Mouse (Mus musculus) granulocyte monocyte progenitor cell, adult 5-6 weeks (primary cell): ENCODE data around the gene Arf1. TPM values are rescaled to one million over a fixed set of nuclear protein-coding genes. Genes with fewer than 3 reads are reported as not detected.

Experiments used
- total RNA-seq, 2 experiments: library from RNA; stranded (forward) in 1 of 2; stranded (reverse) in 1 of 2; fragments of 200-712, 200-1000 nt in 1 of 2; fragments of >200 nt in 1 of 2; fragmentation: Nextera tagmentation in 1 of 2; gene quantifications; 2 replicates each; pipeline ENCODE4 v1.2.3; 2014 to 2017

Arf1 gene
- total RNA-seq, 2 experiments from 2014 or later: 287 to 336 TPM

Other genes with a start within 250 kb of the Arf1 start
- gene Obscn, start 91.9 kb downstream of the Arf1 start, total RNA-seq (2014; fragmentation: Nextera tagmentation): not detected in 2 replicates
- gene Obscn, start 91.9 kb downstream of the Arf1 start, total RNA-seq (2017): not detected in 2 replicates
- 0.84 and 2.8 TPM in 2 replicates for gene Iba57, start 64.5 kb downstream of the Arf1 start, total RNA-seq (2014; fragmentation: Nextera tagmentation)
- gene Iba57, start 64.5 kb downstream of the Arf1 start, total RNA-seq (2017): 3.9 and 6.0 TPM in 2 replicates
- not detected in 2 replicates for gene Gjc2, start 45.1 kb downstream of the Arf1 start, total RNA-seq (2014; fragmentation: Nextera tagmentation)
- gene Gjc2, start 45.1 kb downstream of the Arf1 start, total RNA-seq (2017): not detected in 2 replicates
- gene Guk1, start 36.1 kb downstream of the Arf1 start, total RNA-seq (2014; fragmentation: Nextera tagmentation): 41.9 and 58.1 TPM in 2 replicates
- 33.2 and 35.9 TPM in 2 replicates for gene Guk1, start 36.1 kb downstream of the Arf1 start, total RNA-seq (2017)
- 22.7 and 45.8 TPM in 2 replicates for gene Mrpl55, start 25.8 kb downstream of the Arf1 start, total RNA-seq (2014; fragmentation: Nextera tagmentation)
- gene Mrpl55, start 25.8 kb downstream of the Arf1 start, total RNA-seq (2017): 59.9 and 82.1 TPM in 2 replicates
- gene 2310033P09Rik, start 19.9 kb downstream of the Arf1 start, total RNA-seq (2014; fragmentation: Nextera tagmentation): 21.2 and 21.9 TPM in 2 replicates
- gene 2310033P09Rik, start 19.9 kb downstream of the Arf1 start, total RNA-seq (2017): 11.4 and 14.0 TPM in 2 replicates
- not detected in 2 replicates for gene Wnt3a, start 62.5 kb upstream of the Arf1 start, total RNA-seq (2014; fragmentation: Nextera tagmentation)
- not detected in 2 replicates for gene Wnt3a, start 62.5 kb upstream of the Arf1 start, total RNA-seq (2017)
- gene Wnt9a, start 78.7 kb upstream of the Arf1 start, total RNA-seq (2014; fragmentation: Nextera tagmentation): not detected in 2 replicates
- gene Wnt9a, start 78.7 kb upstream of the Arf1 start, total RNA-seq (2017): not detected in 2 replicates
- gene Prss38, start 147.4 kb upstream of the Arf1 start, total RNA-seq (2014; fragmentation: Nextera tagmentation): not detected in 2 replicates
- gene Prss38, start 147.4 kb upstream of the Arf1 start, total RNA-seq (2017): not detected in 2 replicates
- gene Jmjd4, start 221.8 kb upstream of the Arf1 start, total RNA-seq (2014; fragmentation: Nextera tagmentation): 4.3 and 6.0 TPM in 2 replicates
- gene Jmjd4, start 221.8 kb upstream of the Arf1 start, total RNA-seq (2017): 4.3 and 5.6 TPM in 2 replicates
- 5.9 and 6.0 TPM in 2 replicates for gene Snap47, start 222.9 kb upstream of the Arf1 start, total RNA-seq (2014; fragmentation: Nextera tagmentation)
- 4.8 and 7.1 TPM in 2 replicates for gene Snap47, start 222.9 kb upstream of the Arf1 start, total RNA-seq (2017)
- 2.8 and 3.4 TPM in 2 replicates for gene Zfp867, start 244.2 kb upstream of the Arf1 start, total RNA-seq (2014; fragmentation: Nextera tagmentation)
- gene Zfp867, start 244.2 kb upstream of the Arf1 start, total RNA-seq (2017): 1.5 and 2.9 TPM in 2 replicates